Mouse (Mus musculus): ENCODE data around the gene Fam78a.

DNA sequence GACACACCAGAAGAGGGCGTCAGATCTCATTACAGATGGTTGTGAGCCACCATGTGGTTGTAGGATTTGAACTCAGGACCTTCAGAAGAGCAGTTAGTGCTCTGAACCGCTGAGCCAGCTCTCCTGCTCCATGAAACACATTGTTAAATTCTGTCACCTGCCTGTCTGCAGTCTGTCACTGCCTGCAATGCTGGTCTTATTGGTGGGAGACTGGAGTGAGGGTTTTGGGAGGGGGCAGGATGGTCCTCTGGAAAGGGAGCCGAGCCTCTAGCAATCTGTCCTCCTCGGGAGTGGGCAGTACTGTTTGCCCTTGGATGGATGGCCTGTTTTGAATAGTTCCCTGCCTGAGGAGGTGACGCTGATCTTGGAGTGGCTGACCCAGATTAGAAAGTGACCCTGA is 40.8 kb downstream of the Fam78a start:
- TF ChIP-seq CTCF (IDR thresholded peaks at IDR 0.05; ENCODE audit: borderline replicate concordance, control insufficient read depth, extremely low read depth, insufficient read depth, low read length, poor library complexity) (no peak), POLR2A (IDR thresholded peaks at IDR 0.05; ENCODE audit: control insufficient read depth, extremely low read depth, insufficient read depth, low read length, poor library complexity) (no peak)
